Mouse (Mus musculus) ES-E14 (cell line): ENCODE data around the gene Klhl23.

Experiments used
- CHD2 ChIP-seq: IDR thresholded peaks from 2 replicates; pipeline ENCODE4 v1.6.1; 2014; ENCODE audit warnings: mild to moderate bottlenecking, low read depth, low read length, inconsistent platforms
- HCFC1 ChIP-seq: IDR thresholded peaks from 2 replicates; pipeline ENCODE4 v1.6.1; 2012; ENCODE audit warnings: low read length, inconsistent platforms, borderline replicate concordance; ENCODE audit not compliant: insufficient read depth
- ZC3H11A ChIP-seq: IDR thresholded peaks from 2 replicates; pipeline ENCODE4 v1.6.1; 2012; ENCODE audit warnings: low read depth, mild to moderate bottlenecking, inconsistent platforms, low read length, borderline replicate concordance

DNA sequence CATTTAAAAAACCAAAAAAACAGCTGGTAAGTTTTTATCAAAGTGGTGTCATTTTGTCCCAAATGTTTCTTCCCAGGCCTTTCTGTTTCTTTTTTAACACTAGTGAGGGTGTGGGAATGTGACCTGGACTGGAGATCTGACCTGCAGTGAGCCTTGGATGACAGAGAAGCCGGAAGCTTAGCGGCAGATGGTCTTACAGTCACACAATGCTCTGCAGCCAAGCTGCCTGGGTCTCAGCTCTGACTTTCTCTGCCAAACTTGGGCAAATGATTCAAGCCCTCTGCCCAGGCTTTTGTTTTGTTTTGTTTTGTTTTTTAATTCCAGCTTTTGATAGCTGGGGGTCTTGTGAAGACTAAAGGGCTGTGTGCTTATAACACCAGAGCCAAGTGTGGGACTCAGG is 4.6 kb downstream of the Klhl23 start:
- TF ChIP-seq ZC3H11A (no peak), CHD2 (no peak), HCFC1 (no peak)
